8 mouse cellular contexts compared by ENCODE assay signal in the genomic region with DNA sequence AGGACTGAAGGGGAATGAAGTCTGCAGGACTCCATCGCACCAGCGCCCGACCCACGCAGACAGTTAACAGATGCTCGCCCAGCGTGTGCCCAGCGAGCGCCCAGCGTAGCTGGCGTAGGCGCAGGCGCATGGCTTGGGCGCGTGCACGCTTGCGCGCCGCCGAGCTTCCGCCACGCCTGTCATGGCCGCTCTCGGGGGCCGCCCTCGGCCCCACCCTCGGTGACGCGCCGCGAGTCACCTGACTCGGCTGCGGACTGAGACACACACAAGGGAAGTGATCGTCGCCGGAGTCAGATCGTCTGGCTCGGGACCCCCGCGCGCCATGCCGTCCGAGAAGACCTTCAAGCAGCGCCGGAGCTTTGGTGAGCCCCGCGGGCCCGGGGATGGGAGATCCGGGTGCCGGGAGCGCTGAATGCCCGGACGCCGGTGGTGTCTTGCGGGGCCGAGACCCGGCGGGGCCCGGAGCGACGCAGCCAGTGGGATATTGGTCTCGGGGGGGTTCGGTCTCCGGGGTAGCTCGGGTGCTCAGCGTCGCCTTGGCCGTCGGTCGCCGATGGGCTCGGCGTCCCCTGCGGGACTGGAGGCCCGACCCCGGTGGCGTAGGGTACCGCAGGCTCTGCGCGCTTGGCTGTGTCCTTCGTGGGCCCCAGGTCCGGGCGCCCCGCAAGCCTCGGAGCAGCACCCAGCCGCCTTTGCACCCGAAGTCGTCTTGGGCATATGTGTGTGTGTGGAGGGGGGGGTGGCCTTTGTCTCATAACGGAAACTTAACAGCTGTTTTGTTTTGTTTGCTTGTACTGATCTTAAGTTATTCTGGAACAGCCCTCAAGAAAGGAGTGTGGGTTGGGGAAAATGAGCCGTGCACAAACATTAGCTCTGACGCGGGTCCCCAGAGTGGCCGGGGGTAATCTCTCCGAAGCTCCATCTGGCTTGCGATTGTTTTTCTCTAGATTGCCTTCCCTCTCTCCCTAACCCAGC. TPM values are rescaled to one million over a fixed set of nuclear protein-coding genes. Genes with fewer than 3 reads are reported as not detected.
DNase-seq lines count a peak whose midpoint lies in the region; ATAC-seq and TF ChIP-seq lines count a peak whose summit lies in the region.

A gene (plus strand): TSS at position 159 of the 975 bp plus-strand sequence.

- intact Hi-C loops in heart, postnatal 36 days (cut with DNase I), result loop anchor here (2.0 to 5.0 kb wide), 2 partner anchors 44 to 473 kb away; a partner anchor contains a TSS

- H3K4me3 ChIP-seq in ES-E14 (ENCODE audit: insufficient read depth in 1 of 2, low read depth in 1 of 2, low read length in 2 of 2, poor library complexity in 1 of 2, severe bottlenecking in 1 of 2), result peak within 1 kb of the TSS; percentile 87 to 90
- peak within 1 kb of the TSS; percentile 95 for H3K4me3 ChIP-seq in forebrain, embryonic 16.5 days (replicated peaks; ENCODE audit: low read length)
- H3K4me3 ChIP-seq in layer of hippocampus, adult 2 months, result peak within 1 kb of the TSS; percentile 98
- H3K4me3 ChIP-seq in lung, embryonic 14.5 days (ENCODE audit: low read depth, low read length), result peak within 1 kb of the TSS; percentile 87
- peak within 1 kb of the TSS; percentile 98 for H3K4me3 ChIP-seq in olfactory bulb, adult 2 months (ENCODE audit: insufficient read depth, low read depth, low read length)
- peak within 1 kb of the TSS; percentile 68 for H3K4me3 ChIP-seq in thymus, adult 2 months (ENCODE audit: control insufficient read depth, insufficient read depth, low read length)

- peak within 1 kb of the TSS; percentile 89 for H3K9ac ChIP-seq in ES-E14 (ENCODE audit: insufficient read depth, low read depth, low read length, poor library complexity, severe bottlenecking)
- peak within 1 kb of the TSS; percentile 85 for H3K9ac ChIP-seq in forebrain, embryonic 16.5 days (replicated peaks; ENCODE audit: low read depth, low read length)
- H3K9ac ChIP-seq in lung, embryonic 14.5 days, result peak within 1 kb of the TSS; percentile 81

- WGBS in forebrain, embryonic 16.5 days, result 0% methylated on average over 84 of the region's 94 CpGs
- WGBS in lung, embryonic 14.5 days, result under 1% methylated on average over 91 of the region's 94 CpGs
- under 1% methylated on average over 94 of the region's 94 CpGs for WGBS in olfactory bulb, adult 2 months
- WGBS in thymus, adult 2 months, result under 1% methylated on average over 94 of the region's 94 CpGs

- peak within 1 kb of the TSS; percentile 95 for H3K4me2 ChIP-seq in forebrain, embryonic 16.5 days (ENCODE audit: low read length)
- H3K4me2 ChIP-seq in lung, embryonic 14.5 days, result peak within 1 kb of the TSS; percentile 83

- peaks cover 0 to 20% of the 10 kb centered on the region in 2 experiments; a peak in 1 of 4 replicates for H3K4me1 ChIP-seq in ES-E14 (ENCODE audit: control insufficient read depth in 2 of 2, insufficient read depth in 2 of 2, low read length in 2 of 2, poor library complexity in 1 of 2)
- peaks cover 29% of the 10 kb centered on the region for H3K4me1 ChIP-seq in forebrain, embryonic 16.5 days (replicated peaks; ENCODE audit: control insufficient read depth, insufficient read depth, low read length)
- H3K4me1 ChIP-seq in lung, embryonic 14.5 days (ENCODE audit: insufficient read depth), result peaks cover 5% of the 10 kb centered on the region; the same call in 1 of the 2 replicates
- H3K4me1 ChIP-seq in olfactory bulb, adult 2 months (ENCODE audit: control insufficient read depth, insufficient read depth, low read length), result peaks cover 40% of the 10 kb centered on the region
- H3K4me1 ChIP-seq in thymus, adult 2 months (replicated peaks; ENCODE audit: control insufficient read depth, insufficient read depth, low read length), result peaks cover 13% of the 10 kb centered on the region

- H3K27ac ChIP-seq in ES-E14 (ENCODE audit: insufficient read depth, low read depth, low read length, poor library complexity, severe bottlenecking), result peak within 1 kb of the TSS; percentile 45
- H3K27ac ChIP-seq in forebrain, embryonic 16.5 days (ENCODE audit: low read length), result peak within 1 kb of the TSS; percentile 84
- H3K27ac ChIP-seq in layer of hippocampus, adult 2 months, result peak within 1 kb of the TSS; percentile 94
- H3K27ac ChIP-seq in lung, embryonic 14.5 days (ENCODE audit: low read depth), result peak within 1 kb of the TSS; percentile 70
- H3K27ac ChIP-seq in olfactory bulb, adult 2 months (ENCODE audit: insufficient read depth, low read depth, low read length), result peak within 1 kb of the TSS; percentile 72
- peak within 1 kb of the TSS; percentile 45; the same call in 1 of the 2 replicates for H3K27ac ChIP-seq in thymus, adult 2 months (ENCODE audit: control insufficient read depth, insufficient read depth, low read length)

- no peaks in the 10 kb centered on the region for H3K9me3 ChIP-seq in ES-E14 (ENCODE audit: control insufficient read depth, insufficient read depth, low read depth, low read length)
- H3K9me3 ChIP-seq in forebrain, embryonic 16.5 days (ENCODE audit: control insufficient read depth, low read length), result no peaks in the 10 kb centered on the region
- no peaks in the 10 kb centered on the region for H3K9me3 ChIP-seq in lung, embryonic 14.5 days (ENCODE audit: low read depth, low read length)

- H3K27me3 ChIP-seq in forebrain, embryonic 16.5 days (replicated peaks; ENCODE audit: control insufficient read depth, insufficient read depth, low read length), result no peaks in the 10 kb centered on the region
- H3K27me3 ChIP-seq in lung, embryonic 14.5 days (ENCODE audit: insufficient read depth, low read length), result no peaks in the 10 kb centered on the region
- no peaks in the 10 kb centered on the region for H3K27me3 ChIP-seq in thymus, adult 2 months (ENCODE audit: control insufficient read depth, insufficient read depth, low read length)

- TF ChIP-seq POLR2A in olfactory bulb, adult 2 months (IDR thresholded peaks at IDR 0.05; ENCODE audit: insufficient read depth, low read depth, low read length), result peak; percentile 97
- TF ChIP-seq POLR2A in thymus, adult 2 months (IDR thresholded peaks at IDR 0.05; ENCODE audit: control insufficient read depth, extremely low read depth, insufficient read depth, low read length, poor library complexity), result peak; percentile 92

- H3K36me3 ChIP-seq in ES-E14 (ENCODE audit: control insufficient read depth, insufficient read depth, low read length, poor library complexity, severe bottlenecking), result peaks cover 20% of the 10 kb centered on the region; the same call in 1 of the 2 replicates
- H3K36me3 ChIP-seq in forebrain, embryonic 16.5 days (ENCODE audit: control insufficient read depth, insufficient read depth), result peaks cover 9% of the 10 kb centered on the region
- H3K36me3 ChIP-seq in lung, embryonic 14.5 days (ENCODE audit: insufficient read depth), result peaks cover 13% of the 10 kb centered on the region; the same call in 1 of the 2 replicates
- peaks cover 3% of the 10 kb centered on the region; the same call in 1 of the 2 replicates for H3K36me3 ChIP-seq in thymus, adult 2 months (ENCODE audit: control insufficient read depth, insufficient read depth, low read length)

- TF ChIP-seq CTCF in layer of hippocampus, adult 2 months (conservative IDR thresholded peaks at IDR 0.05), result peak; percentile 21; the same call in 1 of the 2 replicates
- no peak for TF ChIP-seq CTCF in lung, embryonic 14.5 days (IDR thresholded peaks at IDR 0.05; ENCODE audit: low read depth)
- no peak for TF ChIP-seq CTCF in olfactory bulb, adult 2 months (IDR thresholded peaks at IDR 0.05; ENCODE audit: insufficient read depth, low read depth, low read length)
- TF ChIP-seq CTCF in thymus, adult 2 months (IDR thresholded peaks at IDR 0.05; ENCODE audit: borderline replicate concordance, control insufficient read depth, extremely low read depth, insufficient read depth, low read length, poor library complexity), result peak; percentile 41; the same call in 1 of the 2 replicates

- peak; percentile 83 for DNase-seq in ES-E14 (ENCODE audit: low read depth, low spot score)
- peak; percentile 97 for DNase-seq in cerebellum, adult 11-12 months
- DNase-seq in heart, postnatal 36 days, result peak; percentile 99
- peak; percentile 95 to 98 for DNase-seq in layer of hippocampus, adult 2 months (ENCODE audit: low spot score in 2 of 2)
- peak; percentile 98 for DNase-seq in lung, embryonic 14.5 days
- DNase-seq in thymus, adult 2 months, result peak; percentile 97

- in situ Hi-C loops in ES-E14 (cut with MboI; ENCODE audit: low sequenced_read_pairs in 2 of 2, unreplicated experiment in 2 of 2), result no loop called here

- ATAC-seq in forebrain, embryonic 16.5 days, result peak; percentile 83
- ATAC-seq in lung, embryonic 14.5 days (ENCODE audit: insufficient read depth), result peak; percentile 85

TF ChIP-seq in ES-E14, 5 proteins besides CTCF, POLR2A, EP300 and RAD21:
- TF ChIP-seq HCFC1 (IDR thresholded peaks at IDR 0.05; ENCODE audit: borderline replicate concordance, insufficient read depth, low read length), result peak; percentile 98
- TF ChIP-seq ZNF384 (IDR thresholded peaks at IDR 0.05; ENCODE audit: low read depth, low read length), result no peak
TF ChIP-seq in ES-E14: peak in this region for 1.

RNA-seq across cellular contexts. Expression of the gene that starts here (rescaled TPM):
- total RNA-seq in ES-E14 (2012; rRNA removed), result 83.2 and 92.4 TPM in 2 replicates
- 407 and 443 TPM in 2 replicates for polyA plus RNA-seq in forebrain, embryonic 16.5 days (2015; fragmentation: Nextera tagmentation; extraction: Ambion mirVana)
- total RNA-seq in heart, postnatal 36 days (2021), result 100 to 1,000 TPM; 266 to 268 TPM
- 100 to 1,000 TPM; 166 to 172 TPM for total RNA-seq in layer of hippocampus, adult 2 months (2021)
- polyA plus RNA-seq in lung, embryonic 14.5 days (2014; fragmentation: Nextera tagmentation; extraction: Ambion mirVana), result 198 and 202 TPM in 2 replicates
- not detected in 2 replicates for polyA plus RNA-seq in olfactory bulb, adult 2 months (2012; ENCODE audit: insufficient read depth, insufficient read length, low replicate concordance, missing spikeins)
- 103 and 113 TPM in 2 replicates for polyA plus RNA-seq in thymus, adult 2 months (2012; rRNA removed)

Comparison
In these comparisons a context has a peak if more than half of its experiments do, and no peak if none do; other contexts are left out.
1. Peak in every context shown above with its lines: DNase-seq, ATAC-seq, H3K4me3 ChIP-seq and H3K27ac ChIP-seq.
2. CTCF ChIP-seq: peak in layer of hippocampus, adult 2 months (single experiment) and thymus, adult 2 months (single experiment); none in lung, embryonic 14.5 days (single experiment) and olfactory bulb, adult 2 months (single experiment).